Mouse (Mus musculus) cerebellum, postnatal 36 days (tissue): Measurements from ENCODE around the gene Serinc2.
A peak's percentile ranks its signal among the peaks of the same experiment; 100 is the strongest.

Source experiments
- DNase-seq, 2 experiments: peaks; one replicate each; pipeline ENCODE4 v3.0.0; 2021 to 2022; ENCODE audit warnings: mixed read lengths in 2 of 2

Gene Serinc2

DNA sequence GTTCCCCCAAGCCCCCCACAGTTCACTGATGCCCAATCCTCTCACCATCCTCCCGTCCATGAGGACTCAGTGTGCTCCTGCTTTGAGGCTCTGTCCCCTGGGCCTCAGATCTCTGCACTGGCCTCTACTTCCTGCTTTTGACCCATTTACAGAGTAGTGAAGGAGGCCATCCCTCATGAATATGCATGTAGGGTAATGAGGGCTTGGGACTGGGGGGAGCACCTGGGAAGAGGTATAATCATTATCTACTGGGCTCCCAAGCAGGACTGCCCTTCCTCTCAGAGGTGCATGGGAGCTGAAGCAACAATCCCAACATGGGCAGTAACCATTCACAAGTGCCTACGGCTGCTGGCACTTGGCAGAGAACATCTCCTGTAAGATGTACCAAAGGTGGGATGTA, at the start of gene Serinc2:
Gene Serinc2 (minus strand): TSS at position 101 of the 400 bp plus-strand sequence.
- DNase-seq = no peak

- peak; percentile 72 to 76 for DNase-seq
Observed at GRCm38 (mm10) chr4:130327366-130327765, 48.4 kb upstream of the Serinc2 start.

DNA sequence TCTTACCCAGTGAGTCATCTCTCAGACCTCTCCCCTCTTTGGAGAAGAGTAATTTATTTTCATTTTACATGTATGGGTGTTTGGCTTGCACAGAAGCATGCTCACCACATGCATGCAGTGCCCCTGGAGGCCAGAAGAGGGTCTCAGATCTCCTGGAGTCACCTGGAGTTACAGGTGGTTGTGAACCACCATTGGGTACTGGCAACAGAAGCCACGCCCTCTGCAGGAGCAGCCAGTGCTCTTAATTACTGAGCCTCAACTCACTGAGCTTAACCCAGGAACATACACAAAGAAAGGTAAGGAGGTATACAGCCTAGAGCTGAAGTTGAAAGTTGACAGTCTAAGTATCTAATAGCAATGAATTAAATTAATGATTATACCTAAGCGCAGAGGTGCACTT, 46.4 kb upstream of the Serinc2 start:
- DNase-seq = no peak

- DNase-seq = no peak
Observed at GRCm38 (mm10) chr4:130323607-130324006, 44.6 kb upstream of the Serinc2 start.

DNA sequence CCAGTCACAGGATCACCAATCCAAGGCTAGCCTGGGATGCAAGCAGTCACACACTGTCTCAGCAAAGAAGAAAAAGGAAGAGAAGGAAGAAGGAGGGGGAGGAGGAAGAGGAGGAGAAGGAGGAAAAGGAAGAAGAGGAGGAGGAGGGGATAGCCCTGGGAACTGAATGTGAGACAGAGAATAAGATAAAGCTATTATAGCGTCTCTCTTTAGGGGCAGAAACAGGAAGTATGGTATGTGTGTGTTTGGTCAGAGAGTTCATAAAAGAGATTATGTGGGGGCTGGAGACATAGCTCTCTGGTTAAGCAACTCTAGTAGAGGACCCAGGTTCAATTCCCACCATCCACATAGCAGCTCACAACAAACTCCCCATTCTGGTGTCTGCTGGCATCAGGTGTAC, 44.2 kb upstream of the Serinc2 start:
- no peak for DNase-seq

DNA sequence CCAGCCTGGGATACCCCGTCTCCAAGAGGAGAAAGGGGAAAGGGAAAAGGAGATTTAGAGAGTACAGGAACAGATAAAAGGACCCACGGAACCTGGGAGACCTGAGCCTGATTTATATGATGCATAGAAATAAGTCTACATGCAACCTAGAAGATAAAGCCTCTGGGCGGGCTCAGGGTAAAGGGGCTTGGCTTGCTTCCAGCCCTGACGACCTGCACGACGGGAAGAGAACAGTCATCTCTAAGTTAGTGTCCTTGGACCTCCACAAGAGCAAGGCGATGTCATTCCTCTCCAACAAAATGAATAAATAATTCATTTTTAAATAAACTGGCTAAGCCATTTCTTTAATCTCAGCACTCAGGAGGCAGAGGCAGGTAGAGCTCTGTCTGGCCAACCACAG, 43.6 kb upstream of the Serinc2 start:
- DNase-seq = no peak

- DNase-seq = no peak
Observed at GRCm38 (mm10) chr4:130321640-130322039, 42.6 kb upstream of the Serinc2 start.

GRCm38 (mm10) chr4:130319564-130319963, 40.6 kb upstream of the Serinc2 start:
- DNase-seq = no peak

DNA sequence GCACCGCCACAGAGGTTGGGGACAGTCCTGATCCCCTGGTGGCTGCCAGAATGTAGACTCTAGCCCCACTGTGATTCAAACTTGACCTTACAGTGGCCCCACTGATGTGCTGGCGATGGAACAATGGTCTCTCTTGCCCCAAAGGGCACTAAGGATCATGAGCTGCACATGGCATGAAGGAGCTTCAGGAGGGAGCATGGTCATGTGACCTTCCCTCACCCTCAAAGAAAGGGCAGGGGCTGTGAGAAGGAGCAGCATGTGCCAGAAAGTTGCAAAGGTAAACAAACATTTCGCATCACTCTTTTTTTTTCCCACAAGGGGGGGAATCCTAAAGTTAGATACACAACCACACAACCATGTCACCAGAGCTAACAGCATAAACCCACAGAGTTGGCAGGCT, 39.1 kb upstream of the Serinc2 start:
- DNase-seq = no peak

DNA sequence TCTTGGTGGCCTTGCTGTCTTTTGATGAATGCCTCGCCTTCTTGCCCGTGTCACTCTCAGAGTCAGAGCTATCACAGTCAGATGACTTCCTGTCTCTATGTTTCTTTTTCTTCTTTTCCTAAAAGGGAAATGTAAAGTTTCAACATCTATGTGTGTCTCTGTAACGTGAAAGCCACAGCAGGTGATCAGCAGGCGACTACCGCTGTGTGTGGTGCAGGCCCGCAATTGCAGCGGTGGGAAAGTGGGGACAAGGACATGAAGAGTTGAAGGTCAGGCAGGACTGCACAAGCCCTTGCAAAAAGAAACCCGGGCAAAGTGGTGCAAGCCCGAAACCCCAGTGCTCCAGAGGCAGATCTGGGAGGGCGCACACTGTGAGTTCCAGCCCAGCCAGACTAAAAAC, 37.7 kb upstream of the Serinc2 start:
- no peak for DNase-seq

GRCm38 (mm10) chr4:130315771-130316527, 36.9 kb upstream of the Serinc2 start:
- peak; percentile 61 for DNase-seq

GRCm38 (mm10) chr4:130313552-130313951, 34.5 kb upstream of the Serinc2 start:
- no peak for DNase-seq

DNA sequence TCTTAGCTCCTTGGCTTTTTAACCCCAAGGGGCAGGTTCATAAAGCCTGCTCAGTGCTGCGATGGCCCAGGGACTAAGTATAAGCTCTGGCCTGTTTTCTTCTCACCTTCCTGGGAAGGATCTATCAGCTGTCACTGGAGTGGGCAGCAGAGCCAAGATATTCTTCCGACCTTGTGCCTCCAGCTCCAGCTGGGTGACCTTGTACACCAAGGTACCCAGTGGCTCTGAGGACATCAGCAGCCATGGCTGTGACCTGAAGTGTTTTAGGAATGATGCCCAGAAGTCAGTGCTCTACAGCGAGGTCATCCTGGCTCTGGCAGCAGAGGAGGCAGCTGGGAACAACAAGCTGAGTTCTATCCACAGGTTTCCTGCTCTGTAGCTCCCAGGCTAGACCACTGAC, 33.5 kb upstream of the Serinc2 start:
- DNase-seq = no peak

DNA sequence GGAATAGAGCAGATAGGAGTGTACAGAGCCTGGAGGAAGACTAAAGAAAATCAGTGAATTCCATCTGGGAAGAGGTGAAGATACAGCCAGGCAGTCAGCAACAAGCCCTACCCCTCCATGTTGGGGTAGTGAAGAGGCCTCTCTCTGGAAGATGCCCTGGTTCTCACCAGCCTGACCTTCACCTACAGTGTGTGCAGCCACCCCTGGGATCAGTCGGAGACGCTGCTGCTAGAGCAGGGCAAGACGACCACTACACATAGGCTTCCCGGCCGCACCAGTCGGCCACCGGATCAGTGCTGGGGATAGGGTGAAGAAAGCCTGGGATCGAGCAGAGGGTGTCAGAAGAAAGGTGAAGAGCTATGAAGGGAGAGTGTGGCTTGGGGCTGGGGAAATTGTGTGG, 30.2 kb upstream of the Serinc2 start:
- DNase-seq = peak; percentile 26 to 37

- peak; percentile 74 to 80 for DNase-seq
Observed at GRCm38 (mm10) chr4:130308231-130309081, 29.5 kb upstream of the Serinc2 start, which contains the start of the genes Fabp3 and Gm10570. Gene Fabp3 (plus strand): TSS chr4:130308595. Gene Gm10570 (minus strand): TSS chr4:130308674.

DNA sequence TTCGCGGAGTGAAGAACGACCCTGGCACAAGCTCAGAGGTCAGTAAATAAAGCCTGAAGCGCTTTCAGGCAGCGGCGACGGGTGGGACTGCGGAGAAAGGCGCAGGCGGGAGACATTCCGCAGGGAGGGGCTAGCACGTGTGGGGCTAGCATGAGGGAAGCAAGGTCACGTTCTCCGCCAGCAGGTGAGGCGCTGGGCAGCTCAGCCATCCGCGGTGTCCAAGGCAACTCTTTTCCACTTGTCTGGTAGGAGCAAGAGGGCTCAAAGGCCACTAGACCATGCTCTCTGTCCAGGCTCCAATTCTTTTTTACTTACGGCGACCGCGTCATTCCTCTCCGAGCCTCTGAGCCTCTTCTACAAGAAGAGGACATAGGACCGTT, 28.8 kb upstream of the Serinc2 start:
- DNase-seq = peak; percentile 64 to 67

- peak; percentile 31 to 37 for DNase-seq
Observed at GRCm38 (mm10) chr4:130306796-130307630, 28.0 kb upstream of the Serinc2 start.

DNA sequence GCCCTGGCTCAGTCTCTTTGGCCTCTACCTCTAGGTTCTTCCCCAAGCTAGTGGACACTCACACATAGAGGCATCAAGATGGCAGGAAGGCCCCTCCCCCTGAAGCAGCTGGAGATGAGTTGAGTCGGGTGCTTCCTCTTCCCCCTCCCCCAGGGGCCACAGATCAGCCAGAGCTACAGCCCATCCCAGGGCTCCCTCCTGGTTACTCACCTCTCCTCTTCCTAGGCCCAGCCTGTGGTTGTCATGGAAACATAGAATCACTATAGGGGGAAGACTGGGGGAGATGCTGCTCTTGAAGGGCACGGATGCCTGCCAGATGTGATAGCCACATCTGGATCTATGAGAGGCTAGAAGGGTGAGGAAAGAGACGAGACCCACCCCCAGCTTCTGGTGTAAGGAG, 25.7 kb upstream of the Serinc2 start:
- DNase-seq = no peak

DNA sequence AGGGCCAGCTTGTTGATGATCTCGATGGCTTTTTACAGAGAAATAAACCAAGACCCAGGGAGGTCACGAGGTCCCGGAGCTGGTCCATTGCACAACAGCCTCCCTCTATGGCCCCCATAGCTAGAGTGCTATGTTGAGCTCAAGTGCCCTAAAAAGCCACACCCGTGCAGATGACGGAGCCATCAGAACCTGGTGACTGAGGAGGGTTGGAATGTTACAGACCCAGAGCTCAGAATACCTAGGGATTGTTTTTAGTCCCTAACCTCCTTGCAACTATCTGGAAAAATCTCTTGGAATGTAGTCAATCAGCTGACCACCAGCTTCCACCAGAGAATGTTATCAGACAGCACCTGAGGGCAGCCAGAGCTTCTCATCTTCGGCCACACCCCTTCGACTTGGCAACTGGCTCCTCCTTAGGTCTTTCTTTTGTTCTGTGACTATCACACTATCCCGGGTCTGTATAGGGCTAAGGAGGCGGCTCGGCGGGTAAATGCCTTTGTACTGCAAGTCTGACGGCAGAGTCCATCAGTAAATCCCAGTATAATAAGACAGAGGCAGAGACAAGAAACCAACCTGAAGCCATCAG, 23.4 kb upstream of the Serinc2 start:
- no peak for DNase-seq

DNA sequence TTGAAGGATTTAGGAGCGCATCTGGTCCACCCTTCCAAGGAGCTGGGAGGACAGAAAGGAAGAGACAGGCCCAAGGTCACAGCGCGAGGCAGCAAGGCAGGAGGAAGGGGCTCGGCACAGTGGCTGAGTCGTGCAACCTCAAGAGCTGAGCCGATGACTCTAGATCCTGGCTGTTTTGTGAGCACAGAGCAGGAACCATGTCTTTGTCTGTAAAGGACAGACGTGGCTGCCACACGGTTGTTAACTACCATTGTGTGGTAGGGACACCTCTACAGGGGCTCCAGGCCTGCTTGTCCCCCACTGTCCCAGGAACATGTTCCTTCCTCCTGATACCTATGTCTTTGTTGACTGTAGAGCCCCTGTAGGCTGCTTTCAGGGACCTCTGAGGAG, 20.6 kb upstream of the Serinc2 start:
- DNase-seq = no peak

DNA sequence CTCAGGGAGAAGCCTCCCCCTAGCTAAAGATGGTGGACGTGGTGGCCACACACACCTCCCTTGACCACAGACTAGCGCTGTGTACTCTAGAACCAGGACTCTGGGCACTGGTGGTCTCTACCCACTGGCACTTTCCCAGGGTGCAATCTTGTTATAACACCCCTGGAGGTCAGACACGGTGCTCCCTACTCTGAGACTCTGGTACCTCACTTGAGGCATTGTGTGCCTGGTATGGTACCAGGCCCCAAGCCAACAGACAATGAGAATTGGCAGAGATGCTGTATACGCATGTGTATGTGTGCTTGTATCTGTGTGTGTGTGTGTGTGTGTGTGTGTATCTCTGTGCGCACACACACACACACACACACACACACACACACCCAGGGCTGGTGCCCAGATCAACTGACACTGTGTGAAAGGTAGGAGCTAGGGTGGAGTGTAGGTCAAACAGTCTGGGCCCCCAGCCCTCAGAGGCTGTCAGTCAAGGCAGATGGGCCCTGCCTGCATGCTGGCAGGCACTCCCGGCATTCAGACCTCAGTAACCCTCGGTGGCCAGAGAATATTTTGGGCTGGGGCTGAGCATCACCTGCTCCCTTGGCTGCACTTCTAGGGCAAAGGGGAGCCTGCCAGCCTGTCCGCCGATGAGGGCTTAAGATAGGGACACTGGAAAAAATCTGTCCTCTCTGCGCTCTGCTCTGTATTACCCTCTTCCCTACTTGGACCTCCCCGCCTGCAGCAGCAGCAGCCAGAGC, 20.0 kb upstream of the Serinc2 start:
- DNase-seq = peak; percentile 69

GRCm38 (mm10) chr4:130297123-130297529, 18.1 kb upstream of the Serinc2 start:
- DNase-seq = peak in 1 of 2 experiments; percentile 34
